Mouse (Mus musculus): ENCODE measurements around the gene Efcab9. TPM values are rescaled to one million over a fixed set of nuclear protein-coding genes. Genes with fewer than 3 reads are reported as not detected.

Gene Efcab9
- total and polyA plus RNA-seq, 3 experiments: 0.25 to 1.5 TPM; not detected in 1

- Histone ChIP-seq H3K4me1 (ENCODE audit: control insufficient read depth in 1 of 2, insufficient read depth in 2 of 2) (peaks cover 9 to 47% of the 10 kb centered on the region in 2 experiments), H3K9me3 (replicated peaks; ENCODE audit: low read length) (no peaks in the 10 kb centered on the region), H3K9ac (ENCODE audit: insufficient read depth, low read depth) (no peak overlapping the region), H3K79me2 (replicated peaks; ENCODE audit: control insufficient read depth, extremely low read depth, insufficient read depth, poor library complexity, severe bottlenecking) (no peaks in the 10 kb centered on the region), H3K27me3 (replicated peaks) (no peaks in the 10 kb centered on the region), H3K4me2 (ENCODE audit: insufficient read depth, low read depth, poor library complexity, severe bottlenecking) (no peak overlapping the region), H3K27ac (ENCODE audit: insufficient read depth, low read depth) (no peak overlapping the region), H3K4me3 (replicated peaks in 1 of 3; ENCODE audit: low read depth in 2 of 3, low read length in 2 of 3, poor library complexity in 1 of 3) (no peak overlapping the region), H3K36me3 (replicated peaks in 1 of 2; ENCODE audit: control insufficient read depth in 1 of 2, insufficient read depth in 1 of 2, low read length in 1 of 2) (peaks cover 0 to 4% of the 10 kb centered on the region in 2 experiments)
- no peak for DNase-seq (ENCODE audit: extremely low read depth)
- dilution Hi-C loops (cut with MboI; ENCODE audit: extremely low pct_ligation_motif_present, extremely low pct_unique_long_range_greater_than_20kb, low sequenced_read_pairs): no loop called here
- in situ Hi-C loops (cut with MboI; ENCODE audit: low pct_ligation_motif_present, low pct_unique_long_range_greater_than_20kb, low sequenced_read_pairs): loop anchor here (5.0 kb wide), 1 partner anchor 35 kb away; no protein-coding TSS in a partner anchor
- TF ChIP-seq EP300 (IDR thresholded peaks at IDR 0.05; ENCODE audit: low read length): no peak
- TF ChIP-seq ZNF384 (IDR thresholded peaks at IDR 0.05; ENCODE audit: low read depth, low read length): no peak
- no peak for TF ChIP-seq POLR2AphosphoS2 (IDR thresholded peaks at IDR 0.05; ENCODE audit: low read depth, low read length)
- peak; percentile 38 to 65; a peak in 3 of 4 replicates for TF ChIP-seq CTCF (conservative IDR thresholded peaks at IDR 0.05 in 1 of 2, IDR thresholded peaks at IDR 0.05 in 1 of 2; ENCODE audit: low read depth in 2 of 2, low read length in 2 of 2)
- no peak for TF ChIP-seq NELFE (IDR thresholded peaks at IDR 0.05; ENCODE audit: low read depth, low read length)
- TF ChIP-seq RCOR1 (conservative IDR thresholded peaks at IDR 0.05; ENCODE audit: low read depth, low read length): no peak
- no peak for TF ChIP-seq NRF1 (IDR thresholded peaks at IDR 0.05; ENCODE audit: low read depth, low read length)
- TF ChIP-seq KAT2A (IDR thresholded peaks at IDR 0.05; ENCODE audit: insufficient replicate concordance, low read length): no peak
- no peak for TF ChIP-seq UBTF (IDR thresholded peaks at IDR 0.05; ENCODE audit: low read depth, low read length)
- TF ChIP-seq MAFK (IDR thresholded peaks at IDR 0.05; ENCODE audit: insufficient replicate concordance, low read length): no peak
- peak; percentile 32 for TF ChIP-seq RAD21 (IDR thresholded peaks at IDR 0.05; ENCODE audit: low read depth, low read length)
- no peak for TF ChIP-seq TCF12 (IDR thresholded peaks at IDR 0.05; ENCODE audit: low read depth, low read length)
- TF ChIP-seq JUN (IDR thresholded peaks at IDR 0.05; ENCODE audit: insufficient read depth, low read depth, low read length): no peak
- TF ChIP-seq IRF4 (IDR thresholded peaks at IDR 0.05; ENCODE audit: low read depth, low read length): no peak
- no peak for TF ChIP-seq JUND (conservative IDR thresholded peaks at IDR 0.05; ENCODE audit: low read depth, low read length)
- no peak for TF ChIP-seq CHD1 (IDR thresholded peaks at IDR 0.05; ENCODE audit: low read depth, low read length)
- peak; percentile 78; the same call in 1 of the 2 replicates for TF ChIP-seq MYC (IDR thresholded peaks at IDR 0.05; ENCODE audit: low read depth, low read length)
- TF ChIP-seq TBP (conservative IDR thresholded peaks at IDR 0.05; ENCODE audit: low read depth, low read length): no peak
- no peak for TF ChIP-seq MXI1 (IDR thresholded peaks at IDR 0.05; ENCODE audit: low read depth, low read length)
- no peak for TF ChIP-seq SIN3A (IDR thresholded peaks at IDR 0.05; ENCODE audit: low read length)
- TF ChIP-seq POLR2A (IDR thresholded peaks at IDR 0.05; ENCODE audit: low read depth, low read length): no peak
- peak; percentile 42 for TF ChIP-seq SMC3 (IDR thresholded peaks at IDR 0.05; ENCODE audit: low read depth, low read length)
- TF ChIP-seq ZC3H11A (IDR thresholded peaks at IDR 0.05; ENCODE audit: low read depth, low read length): no peak
- TF ChIP-seq USF1 (IDR thresholded peaks at IDR 0.05; ENCODE audit: low read depth, low read length): no peak
- no peak for TF ChIP-seq BHLHE40 (IDR thresholded peaks at IDR 0.05; ENCODE audit: low read depth, low read length)
- TF ChIP-seq ZMIZ1 (IDR thresholded peaks at IDR 0.05; ENCODE audit: low read depth, low read length): no peak
- no peak for TF ChIP-seq CHD2 (IDR thresholded peaks at IDR 0.05; ENCODE audit: low read length)
- no peak for TF ChIP-seq USF2 (conservative IDR thresholded peaks at IDR 0.05; ENCODE audit: low read depth, low read length)
- no peak for TF ChIP-seq ETS1 (conservative IDR thresholded peaks at IDR 0.05; ENCODE audit: low read depth, low read length)
- TF ChIP-seq MEF2A (IDR thresholded peaks at IDR 0.05; ENCODE audit: borderline replicate concordance, low read depth, low read length): no peak
- TF ChIP-seq E2F4 (IDR thresholded peaks at IDR 0.05; ENCODE audit: insufficient replicate concordance, low read depth, low read length): no peak
- TF ChIP-seq MAX (IDR thresholded peaks at IDR 0.05; ENCODE audit: low read length): peak; percentile 45
- no peak for TF ChIP-seq HCFC1 (IDR thresholded peaks at IDR 0.05; ENCODE audit: low read depth, low read length)
- TF ChIP-seq MAZ (IDR thresholded peaks at IDR 0.05; ENCODE audit: low read depth, low read length): no peak
- no peak for TF ChIP-seq ZKSCAN1 (IDR thresholded peaks at IDR 0.05; ENCODE audit: borderline replicate concordance, low read depth, low read length)
- TF ChIP-seq PAX5 (IDR thresholded peaks at IDR 0.05; ENCODE audit: low read length): no peak
- TF ChIP-seq GABPA (IDR thresholded peaks at IDR 0.05; ENCODE audit: insufficient replicate concordance, low read depth, low read length): no peak
- 0 out of 2 replicates have a peak, but pooled peaks have one; percentile 15 for TF ChIP-seq ELF1 (IDR thresholded peaks at IDR 0.05; ENCODE audit: low read depth, low read length)
Observed at GRCm38 (mm10) chr11:32487501-32487900, 44.4 kb downstream of the Efcab9 start.
